Mouse (Mus musculus) cerebellum, adult 11-12 months (tissue): ENCODE data around the gene Clcn6.

Experiments
- DNase-seq: peaks from one replicate; pipeline ENCODE4 v3.0.0; 2022

Gene Clcn6

DNA sequence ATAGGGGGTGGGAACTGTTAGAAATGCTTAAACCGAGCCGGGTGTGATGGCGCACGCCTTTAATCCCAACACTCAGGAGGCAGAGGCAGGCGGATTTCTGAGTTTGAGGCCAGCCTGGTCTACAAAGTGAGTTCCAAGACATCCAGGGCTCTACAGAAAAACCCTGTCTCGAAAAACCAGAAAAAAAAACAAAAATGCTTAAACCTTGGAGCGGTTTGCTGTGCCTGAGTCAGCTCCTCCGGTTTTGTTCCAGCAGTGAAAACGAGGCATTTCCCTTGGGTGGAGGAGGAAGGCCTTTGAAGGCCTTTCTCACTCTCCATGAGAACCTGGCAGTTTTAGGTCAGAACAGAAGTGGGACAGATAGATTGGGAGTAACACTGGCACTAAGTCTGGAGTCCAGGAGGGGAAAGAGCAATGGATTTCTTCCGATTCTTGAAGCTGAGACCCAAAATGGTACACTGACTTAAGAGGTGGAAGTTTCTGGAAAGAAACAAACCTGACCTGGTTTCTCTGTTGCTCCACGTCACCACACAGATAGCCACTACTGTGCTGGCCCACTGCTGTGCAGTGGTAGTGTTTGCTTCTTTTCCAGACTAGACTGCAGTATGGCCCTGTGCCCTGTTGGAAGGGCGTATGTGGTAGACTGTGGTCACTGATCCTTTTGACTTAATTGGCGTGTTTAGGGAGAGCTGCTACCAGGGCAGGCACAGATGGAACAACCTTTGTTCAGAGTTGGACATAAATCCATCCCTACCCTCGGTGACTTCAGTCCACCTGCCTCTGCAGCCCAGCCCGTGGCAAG is 1.6 kb upstream of the Clcn6 start:
- DNase-seq, result peak; percentile 65

DNA sequence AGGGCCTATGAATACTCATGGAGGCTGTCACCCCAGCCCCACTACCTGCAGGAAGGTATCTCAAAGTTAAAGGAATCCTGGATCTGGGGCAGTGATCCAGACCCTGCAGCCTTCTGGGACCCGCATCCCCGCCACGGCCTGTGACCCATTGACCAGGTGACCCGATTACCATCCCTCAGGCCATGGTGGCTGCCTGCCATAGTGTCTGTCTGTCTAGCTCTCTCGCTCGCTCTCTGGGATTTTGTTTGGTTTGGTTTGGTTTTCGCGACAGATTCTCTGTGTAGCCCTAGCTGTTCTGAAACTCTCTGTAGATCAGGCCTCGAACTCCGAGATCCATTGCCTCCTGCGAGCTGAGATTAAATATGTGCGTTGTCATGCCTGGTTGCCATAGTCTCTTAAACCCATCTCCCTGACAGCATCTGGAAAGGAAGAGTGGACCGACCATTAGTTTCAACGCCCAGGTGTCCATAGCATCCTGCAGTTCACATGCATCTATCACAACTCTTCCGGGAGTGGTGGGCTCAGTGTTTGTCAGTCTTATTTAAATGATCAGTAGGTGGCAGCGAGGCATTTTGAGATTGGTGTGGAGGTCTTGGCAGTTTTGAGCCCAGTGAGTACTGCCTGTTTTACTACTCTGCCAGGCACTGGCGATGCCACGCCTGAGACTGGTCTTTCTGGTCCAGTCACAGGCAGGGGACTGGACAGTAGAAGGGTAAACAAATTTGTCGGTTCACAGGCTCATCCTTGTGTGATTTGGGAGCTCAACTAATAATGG is 820 bp upstream of the Clcn6 start:
- DNase-seq, result peak; percentile 60

DNA sequence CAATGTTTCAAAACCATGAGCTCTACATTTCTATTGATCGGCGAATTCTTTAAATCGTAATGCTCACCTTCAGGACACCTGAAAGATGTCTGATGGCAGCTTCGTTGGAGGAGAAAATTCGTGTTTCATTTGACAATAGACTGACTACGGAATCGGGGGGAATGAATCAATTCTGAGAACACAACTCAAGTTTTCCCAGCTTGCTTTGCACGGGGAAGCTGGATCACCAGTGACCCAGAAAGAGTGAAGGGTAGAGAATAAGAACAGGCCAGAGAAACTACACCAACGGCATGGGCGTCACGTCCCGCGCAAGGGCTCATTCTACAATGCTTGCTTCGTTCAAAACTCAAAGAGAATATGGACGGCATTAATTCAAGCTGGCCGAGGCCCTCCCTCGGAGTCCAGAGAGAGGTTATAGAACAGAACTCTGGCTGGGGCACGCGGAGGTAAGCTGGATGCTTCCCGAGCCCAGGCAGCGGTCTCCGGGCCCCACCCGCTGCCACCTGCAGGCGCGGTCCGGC is 482 bp downstream of the Clcn6 start:
- DNase-seq, result no peak

DNA sequence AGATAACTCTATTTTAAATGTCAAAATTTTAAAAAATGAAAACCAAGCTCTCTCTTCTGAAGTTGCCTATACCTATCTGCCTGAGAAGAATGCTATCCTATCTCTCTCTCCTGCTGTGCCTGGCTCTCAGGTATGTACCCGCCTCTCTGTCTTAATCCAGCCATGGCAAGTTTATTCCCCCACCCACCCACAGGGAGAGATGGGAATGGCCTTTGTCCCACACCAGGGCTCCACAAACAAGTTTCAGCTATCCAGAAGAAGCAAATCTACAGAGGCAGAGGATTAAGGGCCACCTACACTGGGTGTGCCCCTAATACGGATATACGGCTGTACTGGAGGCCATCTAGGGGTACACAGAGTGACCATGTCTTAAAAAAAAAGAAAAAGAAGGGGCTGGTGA is 3.2 kb downstream of the Clcn6 start:
- DNase-seq, result no peak

GRCm38 (mm10) chr4:148033858-148034410 is 4.7 kb downstream of the Clcn6 start:
- DNase-seq, result no peak

GRCm38 (mm10) chr4:148030506-148030905 is 8.1 kb downstream of the Clcn6 start:
- DNase-seq, result no peak

GRCm38 (mm10) chr4:148029297-148029696 is 9.3 kb downstream of the Clcn6 start:
- no peak for DNase-seq

- DNase-seq, result no peak
Observed at GRCm38 (mm10) chr4:148024003-148024402, 14.6 kb downstream of the Clcn6 start.

GRCm38 (mm10) chr4:148018410-148018809 is 20.2 kb downstream of the Clcn6 start:
- DNase-seq, result no peak

GRCm38 (mm10) chr4:148016981-148017380 is 21.6 kb downstream of the Clcn6 start:
- no peak for DNase-seq

GRCm38 (mm10) chr4:148015418-148015817 is 23.2 kb downstream of the Clcn6 start:
- no peak for DNase-seq

DNA sequence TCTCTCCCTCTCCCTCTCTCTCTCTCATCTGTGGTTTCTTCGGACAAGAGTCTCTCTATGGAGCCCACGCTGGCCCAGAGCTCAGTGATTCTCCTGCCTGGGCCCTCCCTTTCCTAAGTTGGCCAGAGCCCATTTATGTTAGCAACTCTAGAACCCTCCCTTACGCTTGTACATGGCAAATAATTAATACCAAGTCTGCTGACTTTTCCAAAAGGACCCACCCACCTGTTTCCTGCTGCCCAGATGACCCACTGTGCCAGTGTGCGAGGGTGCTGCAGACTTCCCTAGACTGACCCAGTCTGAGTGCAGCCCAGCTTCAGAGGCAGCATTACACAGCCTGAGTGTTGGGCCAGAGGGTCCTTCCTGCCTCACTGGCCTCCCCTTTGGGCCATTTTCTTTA is 26.4 kb downstream of the Clcn6 start:
- DNase-seq, result no peak

DNA sequence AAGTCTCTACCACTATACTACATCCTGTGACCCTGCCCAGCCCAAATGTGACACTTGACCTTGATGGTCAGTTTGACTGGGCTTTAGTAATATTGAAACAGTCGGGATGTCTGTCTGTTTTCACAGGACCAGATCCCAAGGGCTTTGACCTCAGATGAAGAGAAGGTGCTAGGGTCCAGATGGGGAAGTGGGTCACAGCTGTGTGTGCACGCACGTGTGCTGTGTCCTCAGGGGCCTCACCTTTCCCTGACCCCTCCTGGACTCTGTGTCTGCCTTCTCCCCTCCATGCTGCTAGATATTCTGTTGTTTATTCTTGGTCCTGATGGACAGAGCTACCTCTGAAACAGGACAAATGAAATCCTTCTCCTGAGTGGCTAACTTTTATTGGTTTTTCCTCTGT is 27.3 kb downstream of the Clcn6 start:
- no peak for DNase-seq

GRCm38 (mm10) chr4:148009641-148010040 is 29.0 kb downstream of the Clcn6 start:
- no peak for DNase-seq

- DNase-seq, result no peak
Observed at GRCm38 (mm10) chr4:148008412-148008811, 30.2 kb downstream of the Clcn6 start.

- no peak for DNase-seq
Observed at GRCm38 (mm10) chr4:148004361-148004760, 34.3 kb downstream of the Clcn6 start.

GRCm38 (mm10) chr4:148001866-148002265 is 36.8 kb downstream of the Clcn6 start:
- no peak for DNase-seq

DNA sequence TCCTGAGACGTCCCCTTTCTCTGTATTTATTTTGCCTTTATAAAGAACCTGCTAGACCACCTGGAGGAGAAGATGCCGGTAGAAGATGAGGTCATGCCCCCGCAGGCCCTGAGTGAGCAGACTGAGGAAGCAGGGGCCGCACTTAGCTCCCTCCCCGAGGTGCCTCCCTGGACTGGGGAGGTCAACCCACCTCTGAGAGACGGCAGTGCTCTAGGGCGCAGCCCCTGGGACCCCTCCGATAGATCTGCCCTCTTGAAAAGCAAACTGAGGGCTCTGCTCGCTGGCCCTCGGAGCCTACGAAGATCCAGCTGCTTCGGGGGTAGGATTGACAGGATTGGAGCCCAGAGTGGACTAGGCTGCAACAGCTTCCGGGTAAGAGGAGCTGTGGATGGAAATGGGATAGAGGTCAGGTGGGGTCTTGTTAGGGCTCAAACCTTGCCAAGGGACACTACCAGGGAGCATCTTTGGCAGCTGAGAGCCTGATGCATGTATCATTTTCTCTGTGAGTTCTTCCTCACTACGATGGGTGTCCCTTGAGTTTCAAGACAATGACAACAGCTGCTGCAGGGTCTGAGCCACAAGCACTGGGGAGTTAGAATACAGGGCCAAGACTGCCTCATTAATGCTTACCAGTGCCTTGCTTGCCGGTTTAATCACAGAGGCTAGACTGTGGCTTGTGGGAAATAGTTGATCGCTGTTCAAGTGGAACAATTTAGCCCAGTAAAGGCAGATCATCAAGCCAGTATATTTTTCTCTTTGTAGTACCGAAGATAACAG is 37.4 kb downstream of the Clcn6 start:
- DNase-seq, result no peak

- no peak for DNase-seq
Observed at GRCm38 (mm10) chr4:148000202-148000772, 38.3 kb downstream of the Clcn6 start, which contains the start of gene Nppa. Gene Nppa (plus strand): TSS chr4:148000722.

- no peak for DNase-seq
Observed at GRCm38 (mm10) chr4:147995311-147995710, 43.3 kb downstream of the Clcn6 start.

DNA sequence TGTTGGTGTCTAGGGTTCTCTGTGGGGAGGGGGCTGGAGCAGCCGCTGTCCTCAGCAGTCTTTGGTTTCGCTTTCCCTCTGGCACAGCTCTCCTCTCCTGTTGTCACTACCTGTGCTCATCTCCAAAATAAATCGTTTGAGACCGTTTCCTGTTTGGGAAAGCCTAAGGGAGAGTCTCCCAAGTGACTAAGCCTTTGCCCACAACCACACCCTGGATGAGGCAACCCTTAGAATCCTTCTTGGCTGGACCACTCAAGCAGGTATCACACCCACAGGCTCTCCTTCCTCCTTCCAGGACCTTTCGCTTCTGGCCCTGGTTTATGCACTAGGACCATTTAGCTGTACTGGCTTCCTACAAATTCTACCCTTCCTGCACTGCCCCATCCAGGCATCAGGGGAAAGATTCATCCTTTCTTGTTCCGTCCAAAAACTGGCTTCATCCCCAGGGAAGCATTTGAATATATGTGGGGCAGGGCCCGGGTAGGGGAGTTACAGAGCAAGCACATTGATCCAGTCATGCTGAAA is 45.0 kb downstream of the Clcn6 start:
- no peak for DNase-seq
